Mouse (Mus musculus) heart, embryonic 12.5 days (tissue): ENCODE measurements around the gene Sec14l3. TPM values are rescaled to one million over a fixed set of nuclear protein-coding genes. Genes with fewer than 3 reads are reported as not detected.
A peak's percentile ranks its signal among the peaks of the same experiment; 100 is the strongest.

Experiments used
- ATAC-seq: fragments of 200-750 bp; cut with Nextera tagmentation; 2 replicates; pipeline ENCODE4 v1.8.0; 2017; ENCODE audit warnings: moderate TSS enrichment, moderate library complexity; ENCODE audit not compliant: insufficient number of reproducible peaks, low FRiP score
- H3K27ac ChIP-seq: fragments of 300-500 bp; sonication (generic); 2 replicates; pipeline ENCODE4 v1.5.1; 2016; ENCODE audit warnings: mild to moderate bottlenecking, moderate library complexity; ENCODE audit not compliant: poor library complexity, severe bottlenecking
- H3K27me3 ChIP-seq: fragments of 300-500 bp; sonication (generic); replicated peaks from 2 replicates; pipeline ENCODE4 v1.6.1; 2016; ENCODE audit warnings: mild to moderate bottlenecking, moderate library complexity
- H3K36me3 ChIP-seq: fragments of 300-500 bp; sonication (generic); 2 replicates; pipeline ENCODE4 v1.6.1; 2016; ENCODE audit warnings: mild to moderate bottlenecking, moderate library complexity
- H3K4me1 ChIP-seq: fragments of 300-500 bp; sonication (generic); replicated peaks from 2 replicates; pipeline ENCODE4 v1.6.1; 2016; ENCODE audit warnings: mild to moderate bottlenecking
- H3K4me2 ChIP-seq: fragments of 300-500 bp; sonication (generic); 2 replicates; pipeline ENCODE4 v1.6.1; 2016; ENCODE audit warnings: mild to moderate bottlenecking, moderate library complexity
- H3K4me3 ChIP-seq: fragments of 300-500 bp; sonication (generic); 2 replicates; pipeline ENCODE4 v1.5.1; 2016; ENCODE audit warnings: mild to moderate bottlenecking
- H3K9ac ChIP-seq: fragments of 300-500 bp; sonication (generic); 2 replicates; pipeline ENCODE4 v1.6.1; 2016; ENCODE audit warnings: mild to moderate bottlenecking, moderate library complexity
- H3K9me3 ChIP-seq: fragments of 300-500 bp; sonication (generic); replicated peaks from 2 replicates; pipeline ENCODE4 v1.6.1; 2016; ENCODE audit warnings: mild to moderate bottlenecking, moderate library complexity
- WGBS: fragments of 180-500 bp; shearing (Covaris S2); methylation state at CpG from one replicate; pipeline ENCODE4 v1.1.7; 2016; 5-methylcytosine and 5-hydroxymethylcytosine counted together
- polyA plus RNA-seq: library from polyadenylated mRNA; unstranded; fragments of >200 nt; fragmentation: Nextera tagmentation; extraction: Ambion mirVana; gene quantifications from 2 replicates; pipeline ENCODE4 v1.2.1, GENCODE M21; 2016

The Sec14l3 gene
- polyA plus RNA-seq, 1 experiment from 2014 or later: not detected

GRCm38 (mm10) chr11:4118081-4118921, 53.7 kb downstream of the Sec14l3 start:
- WGBS: 2% methylated on average over 41 of the region's 41 CpGs
- Histone ChIP-seq H3K4me1 (peaks cover 37% of the 10 kb centered on the region), H3K27ac (no peak overlapping the region), H3K4me2 (peak overlapping the region; percentile 96), H3K4me3 (peak overlapping the region; percentile 56), H3K36me3 (no peaks in the 10 kb centered on the region), H3K9me3 (no peaks in the 10 kb centered on the region), H3K27me3 (peaks cover 28% of the 10 kb centered on the region), H3K9ac (peak overlapping the region; percentile 66)
- peak; percentile 28 for ATAC-seq

GRCm38 (mm10) chr11:4119635-4120034, 55.0 kb downstream of the Sec14l3 start:
- H3K27me3 ChIP-seq: peaks cover 28% of the 10 kb centered on the region
- no peaks in the 10 kb centered on the region for H3K36me3 ChIP-seq
- H3K4me1 ChIP-seq: peaks cover 37% of the 10 kb centered on the region
- H3K4me3 ChIP-seq: no peak overlapping the region
- H3K27ac ChIP-seq: no peak overlapping the region
- H3K9me3 ChIP-seq: no peaks in the 10 kb centered on the region
- ATAC-seq: no peak
- H3K4me2 ChIP-seq: no peak overlapping the region
- no peak overlapping the region for H3K9ac ChIP-seq
- WGBS: 16% methylated on average over 5 of the region's 5 CpGs

DNA sequence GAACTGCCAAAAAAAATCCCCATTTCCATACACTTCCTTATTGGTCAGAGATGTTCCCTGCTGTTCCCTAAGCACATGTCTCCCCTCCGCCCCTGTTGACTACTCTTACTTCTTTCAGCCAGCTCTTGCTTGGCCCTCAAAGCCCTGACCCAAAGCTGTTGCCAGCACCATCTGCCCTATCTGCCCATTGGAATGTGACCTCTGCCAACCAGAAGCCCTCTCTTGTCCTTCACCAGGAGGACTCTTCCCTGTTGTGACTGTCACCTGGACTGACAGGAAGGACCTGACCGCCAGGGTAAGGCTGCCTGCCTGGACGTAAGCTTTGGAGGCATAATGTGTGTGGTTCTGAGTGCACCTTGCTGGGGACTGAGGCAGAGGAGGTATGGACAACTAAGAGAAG, 57.0 kb downstream of the Sec14l3 start:
- 79% methylated on average over 3 of the region's 3 CpGs for WGBS
- H3K36me3 ChIP-seq: no peaks in the 10 kb centered on the region

GRCm38 (mm10) chr11:4122226-4122625, 57.6 kb downstream of the Sec14l3 start:
- Histone ChIP-seq H3K9ac (no peak overlapping the region), H3K4me3 (no peak overlapping the region), H3K9me3 (peaks cover 19% of the 10 kb centered on the region), H3K27ac (no peak overlapping the region), H3K4me1 (peaks cover 30% of the 10 kb centered on the region), H3K4me2 (no peak overlapping the region), H3K36me3 (no peaks in the 10 kb centered on the region), H3K27me3 (peaks cover 15% of the 10 kb centered on the region)
- ATAC-seq: no peak
- WGBS: 77% methylated on average over 5 of the region's 5 CpGs

More for the DNA sequence above, 57.0 kb downstream of the Sec14l3 start:
- peaks cover 35% of the 10 kb centered on the region for H3K4me1 ChIP-seq
- no peak overlapping the region for H3K27ac ChIP-seq
- H3K4me3 ChIP-seq: no peak overlapping the region
- H3K27me3 ChIP-seq: peaks cover 20% of the 10 kb centered on the region
- H3K9ac ChIP-seq: no peak overlapping the region
- H3K4me2 ChIP-seq: no peak overlapping the region
- H3K9me3 ChIP-seq: peaks cover 16% of the 10 kb centered on the region
- ATAC-seq: no peak

GRCm38 (mm10) chr11:4122742-4123579, 58.3 kb downstream of the Sec14l3 start, which contains the start of gene Sec14l2:
Sec14l2 (minus strand) TSS chr11:4123415.
- Histone ChIP-seq H3K27ac (no peak within 1 kb of the TSS), H3K27me3 (peaks cover 9% of the 10 kb centered on the region; the same call in 1 of the 2 replicates), H3K9me3 (peaks cover 19% of the 10 kb centered on the region), H3K4me1 (peaks cover 22% of the 10 kb centered on the region), H3K9ac (no peak within 1 kb of the TSS), H3K4me3 (no peak within 1 kb of the TSS), H3K36me3 (no peaks in the 10 kb centered on the region), H3K4me2 (no peak within 1 kb of the TSS)
- ATAC-seq: no peak
- WGBS: 68% methylated on average over 10 of the region's 10 CpGs

DNA sequence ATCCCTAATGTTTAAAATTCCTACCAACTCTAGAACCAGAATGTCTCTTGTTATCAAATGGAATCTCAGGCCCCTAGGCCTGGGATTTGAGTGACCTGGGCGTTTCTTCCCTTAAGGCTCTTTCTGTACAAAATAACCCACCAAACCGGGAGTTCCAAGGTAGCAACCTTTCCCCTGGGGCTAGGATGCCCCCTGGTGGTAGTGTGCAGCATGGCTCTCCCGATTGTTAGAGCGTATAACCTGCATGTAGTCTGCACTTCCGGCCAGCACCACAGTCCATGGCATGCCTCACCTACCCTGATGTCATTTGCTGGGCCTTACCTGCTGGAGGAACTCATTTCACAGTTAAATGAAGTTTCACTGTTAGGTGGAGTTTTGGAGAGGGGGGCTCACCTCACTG, 59.3 kb downstream of the Sec14l3 start:
- Histone ChIP-seq H3K4me1 (peaks cover 14% of the 10 kb centered on the region), H3K36me3 (no peaks in the 10 kb centered on the region), H3K4me3 (no peak overlapping the region), H3K9me3 (peaks cover 19% of the 10 kb centered on the region), H3K9ac (no peak overlapping the region), H3K27me3 (peaks cover 8% of the 10 kb centered on the region; the same call in 1 of the 2 replicates), H3K4me2 (no peak overlapping the region), H3K27ac (no peak overlapping the region)
- ATAC-seq: no peak
- WGBS: 52% methylated on average over 5 of the region's 5 CpGs

DNA sequence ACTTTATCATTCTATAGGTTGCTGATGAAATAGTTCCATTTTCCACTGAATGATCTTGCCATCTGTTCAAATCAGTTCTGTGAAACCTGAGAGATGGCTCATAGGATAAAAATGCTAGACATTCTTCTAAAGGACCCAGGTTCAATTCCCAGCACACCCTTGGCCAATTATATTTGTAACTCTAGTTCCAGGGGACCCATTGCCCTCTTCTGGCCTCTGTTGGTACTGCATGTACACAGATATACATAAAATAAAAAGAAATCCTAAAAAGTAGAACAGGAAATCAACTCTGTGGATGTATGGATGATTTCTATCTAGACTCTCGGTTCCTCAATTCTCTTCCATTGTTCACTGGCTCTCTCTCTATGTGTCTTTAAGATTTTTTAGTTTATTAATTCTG, 62.4 kb downstream of the Sec14l3 start:
- no peaks in the 10 kb centered on the region for H3K27me3 ChIP-seq
- H3K4me1 ChIP-seq: 0 out of 2 replicates have a peak, but pooled peaks cover 3% of the 10 kb centered on the region
- WGBS: 74% methylated on average over 1 of the region's 1 CpGs

More for the DNA sequence above, 62.4 kb downstream of the Sec14l3 start:
- ATAC-seq: no peak
- no peak overlapping the region for H3K9ac ChIP-seq
- H3K4me2 ChIP-seq: no peak overlapping the region
- H3K4me3 ChIP-seq: no peak overlapping the region
- peaks cover 19% of the 10 kb centered on the region for H3K9me3 ChIP-seq
- H3K27ac ChIP-seq: no peak overlapping the region
- no peaks in the 10 kb centered on the region for H3K36me3 ChIP-seq

Other genes starting within 250 kb of the Sec14l3 start
- 0.32 TPM in 2 replicates for gene Osbp2, start 200.9 kb upstream of the Sec14l3 start, polyA plus RNA-seq
- 0.12 and 0.20 TPM in 2 replicates for gene 4921536K21Rik, start 169.7 kb upstream of the Sec14l3 start, polyA plus RNA-seq
- 13.5 and 14.5 TPM in 2 replicates for gene Dusp18, start 169.6 kb upstream of the Sec14l3 start, polyA plus RNA-seq
- 6.2 and 6.3 TPM in 2 replicates for gene Slc35e4, start 150.2 kb upstream of the Sec14l3 start, polyA plus RNA-seq
- gene Tcn2, start 132.7 kb upstream of the Sec14l3 start, polyA plus RNA-seq: 73.3 and 74.2 TPM in 2 replicates
- gene Pes1, start 100.9 kb upstream of the Sec14l3 start, polyA plus RNA-seq: 57.1 and 63.3 TPM in 2 replicates
- 0.22 TPM in 1 of 2 replicates, not detected in the other for gene 4930556J24Rik, start 88.1 kb upstream of the Sec14l3 start, polyA plus RNA-seq
- 0.19 and 0.32 TPM in 2 replicates for gene Gal3st1, start 81.2 kb upstream of the Sec14l3 start, polyA plus RNA-seq
- gene Sec14l4, start 33.4 kb upstream of the Sec14l3 start, polyA plus RNA-seq: not detected in 2 replicates
- gene Mtfp1, start 30.6 kb downstream of the Sec14l3 start, polyA plus RNA-seq: 18.6 and 21.2 TPM in 2 replicates
- 0.86 and 1.1 TPM in 2 replicates for gene Sec14l2, start 58.6 kb downstream of the Sec14l3 start, polyA plus RNA-seq
- gene Rnf215, start 70.4 kb downstream of the Sec14l3 start, polyA plus RNA-seq: 21.4 and 22.0 TPM in 2 replicates
- 4.7 and 5.5 TPM in 2 replicates for gene Ccdc157, start 95.5 kb downstream of the Sec14l3 start, polyA plus RNA-seq
- 43.1 and 46.5 TPM in 2 replicates for gene Sf3a1, start 95.5 kb downstream of the Sec14l3 start, polyA plus RNA-seq
- 15.6 TPM in 2 replicates for gene Tbc1d10a, start 121.9 kb downstream of the Sec14l3 start, polyA plus RNA-seq
- gene Castor1, start 153.4 kb downstream of the Sec14l3 start, polyA plus RNA-seq: 3.4 and 3.8 TPM in 2 replicates
- not detected in 2 replicates for gene Osm, start 171.6 kb downstream of the Sec14l3 start, polyA plus RNA-seq
- 0.24 and 0.63 TPM in 2 replicates for gene Lif, start 192.7 kb downstream of the Sec14l3 start, polyA plus RNA-seq